Mouse (Mus musculus): ENCODE data around the gene Camsap2.

- no peak for TF ChIP-seq CTCF (IDR thresholded peaks at IDR 0.05; ENCODE audit: low read depth)
- TF ChIP-seq EP300 (optimal IDR thresholded peaks at IDR 0.05), result no peak
Measured at GRCm38 (mm10) chr1:136358841-136359360, 13.0 kb upstream of the Camsap2 start.
